Mouse (Mus musculus) midbrain, embryonic 16.5 days (tissue): Measurements from ENCODE around the gene Clstn2. TPM values are rescaled to one million over a fixed set of nuclear protein-coding genes. Genes with fewer than 3 reads are reported as not detected.

Experiments used
- ATAC-seq: fragments of 200-750 bp; cut with Nextera tagmentation; 2 replicates; pipeline ENCODE4 v1.8.0; 2017; ENCODE audit warnings: moderate TSS enrichment
- H3K27ac ChIP-seq: fragments of 300-500 bp; sonication (generic); 2 replicates; pipeline ENCODE4 v1.5.1; 2014; ENCODE audit warnings: mild to moderate bottlenecking, low read length, mixed read lengths
- H3K27me3 ChIP-seq: fragments of 300-500 bp; sonication (generic); 2 replicates; pipeline ENCODE4 v1.6.1; 2014; ENCODE audit warnings: low read depth, low read length, mixed read lengths; ENCODE audit not compliant: control insufficient read depth, insufficient read depth
- H3K36me3 ChIP-seq: fragments of 300-500 bp; sonication (generic); 2 replicates; pipeline ENCODE4 v1.6.1; 2014; ENCODE audit warnings: mild to moderate bottlenecking, low read length, moderate library complexity, mixed read lengths; ENCODE audit not compliant: control insufficient read depth, insufficient read depth
- H3K4me1 ChIP-seq: fragments of 300-500 bp; sonication (generic); 2 replicates; pipeline ENCODE4 v1.6.1; 2014; ENCODE audit warnings: mild to moderate bottlenecking, low read length, mixed read lengths; ENCODE audit not compliant: control insufficient read depth, insufficient read depth
- H3K4me2 ChIP-seq: fragments of 300-500 bp; sonication (generic); 2 replicates; pipeline ENCODE4 v1.6.1; 2014; ENCODE audit warnings: mild to moderate bottlenecking, low read length, mixed read lengths
- H3K4me3 ChIP-seq: fragments of 300-500 bp; sonication (generic); 2 replicates; pipeline ENCODE4 v1.5.1; 2014; ENCODE audit warnings: low read depth, mild to moderate bottlenecking, low read length, moderate library complexity, mixed read lengths
- H3K9ac ChIP-seq: fragments of 300-500 bp; sonication (generic); 2 replicates; pipeline ENCODE4 v1.6.1; 2014; ENCODE audit warnings: low read depth, low read length, mixed read lengths
- H3K9me3 ChIP-seq: fragments of 300-500 bp; sonication (generic); replicated peaks from 2 replicates; pipeline ENCODE4 v1.6.1; 2014; ENCODE audit warnings: mild to moderate bottlenecking, low read length, mixed read lengths; ENCODE audit not compliant: control insufficient read depth, poor library complexity, severe bottlenecking
- WGBS: fragments of 180-500 bp; shearing (Covaris S2); extraction: QIAGEN DNeasy Blood & Tissue Kit; methylation state at CpG from one replicate; pipeline ENCODE4 v1.1.7; 2014; 5-methylcytosine and 5-hydroxymethylcytosine counted together
- polyA plus RNA-seq: library from polyadenylated mRNA; unstranded; fragments of >200 nt; fragmentation: Nextera tagmentation; extraction: Ambion mirVana; gene quantifications from 2 replicates; pipeline ENCODE4 v1.2.1, GENCODE M21; 2015

Clstn2 gene
- polyA plus RNA-seq, 1 experiment from 2014 or later: 10.2 TPM

DNA sequence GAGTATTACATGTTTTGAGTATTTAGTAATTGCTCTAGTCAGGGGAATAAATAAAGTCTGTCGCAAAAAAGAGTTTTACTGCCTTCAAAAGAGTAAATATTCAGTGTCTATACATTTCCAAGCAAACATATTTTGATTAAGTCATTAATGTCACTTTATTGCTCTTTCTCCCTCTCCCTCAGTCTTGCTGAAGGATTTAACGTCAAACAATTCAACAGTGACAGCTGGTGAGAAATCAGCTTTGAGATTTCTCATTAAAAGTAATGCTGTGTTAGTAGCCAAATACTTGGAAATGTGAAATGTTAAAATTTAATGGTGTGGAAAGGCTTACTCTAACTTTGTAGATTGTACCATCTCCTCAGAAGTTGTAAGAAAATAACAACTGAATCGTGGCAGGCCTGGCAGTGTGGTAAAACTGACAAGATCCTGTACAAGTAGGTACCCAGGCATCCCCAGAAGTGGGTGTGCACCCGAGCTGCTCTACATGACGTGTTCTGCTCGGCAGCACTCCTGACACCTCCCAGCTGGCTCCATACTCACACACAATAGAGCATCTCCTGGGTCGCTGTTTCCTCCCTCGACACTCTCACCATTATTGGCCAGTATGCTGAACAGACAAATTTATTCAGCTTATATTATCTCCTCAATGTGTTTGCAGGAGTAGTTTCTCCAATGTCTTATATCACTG lies 165.8 kb downstream of the Clstn2 start:
- Histone ChIP-seq H3K36me3 (no peaks in the 10 kb centered on the region), H3K9me3 (no peaks in the 10 kb centered on the region), H3K27ac (no peak overlapping the region), H3K4me1 (no peaks in the 10 kb centered on the region), H3K27me3 (no peaks in the 10 kb centered on the region; the same call in 1 of the 2 replicates), H3K4me3 (no peak overlapping the region), H3K9ac (no peak overlapping the region), H3K4me2 (no peak overlapping the region)
- WGBS: 44% methylated on average over 8 of the region's 8 CpGs
- ATAC-seq: no peak

DNA sequence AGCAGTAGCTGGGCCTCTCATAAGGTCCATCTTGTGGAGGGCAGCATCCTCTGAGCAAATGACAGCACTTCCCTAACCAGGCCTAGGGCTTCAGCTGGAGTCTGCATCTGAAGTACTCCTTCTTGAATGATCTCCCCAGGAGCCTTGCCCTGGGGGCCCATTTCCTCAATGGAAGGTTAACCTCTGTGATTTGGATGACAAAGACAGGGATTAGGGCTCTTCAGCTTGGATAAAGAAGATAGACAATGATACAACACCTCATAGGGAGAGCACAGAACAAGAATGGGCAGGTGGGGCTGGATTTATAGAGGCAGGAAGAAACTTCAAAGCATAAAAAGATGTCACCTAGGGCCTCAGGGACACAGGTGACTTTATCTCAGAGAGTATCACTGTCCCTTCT lies 180.1 kb downstream of the Clstn2 start:
- Histone ChIP-seq H3K4me3 (no peak overlapping the region), H3K36me3 (no peaks in the 10 kb centered on the region), H3K9ac (no peak overlapping the region), H3K27ac (no peak overlapping the region), H3K27me3 (no peaks in the 10 kb centered on the region), H3K9me3 (no peaks in the 10 kb centered on the region), H3K4me2 (no peak overlapping the region), H3K4me1 (no peaks in the 10 kb centered on the region; the same call in 1 of the 2 replicates)
- no peak for ATAC-seq

DNA sequence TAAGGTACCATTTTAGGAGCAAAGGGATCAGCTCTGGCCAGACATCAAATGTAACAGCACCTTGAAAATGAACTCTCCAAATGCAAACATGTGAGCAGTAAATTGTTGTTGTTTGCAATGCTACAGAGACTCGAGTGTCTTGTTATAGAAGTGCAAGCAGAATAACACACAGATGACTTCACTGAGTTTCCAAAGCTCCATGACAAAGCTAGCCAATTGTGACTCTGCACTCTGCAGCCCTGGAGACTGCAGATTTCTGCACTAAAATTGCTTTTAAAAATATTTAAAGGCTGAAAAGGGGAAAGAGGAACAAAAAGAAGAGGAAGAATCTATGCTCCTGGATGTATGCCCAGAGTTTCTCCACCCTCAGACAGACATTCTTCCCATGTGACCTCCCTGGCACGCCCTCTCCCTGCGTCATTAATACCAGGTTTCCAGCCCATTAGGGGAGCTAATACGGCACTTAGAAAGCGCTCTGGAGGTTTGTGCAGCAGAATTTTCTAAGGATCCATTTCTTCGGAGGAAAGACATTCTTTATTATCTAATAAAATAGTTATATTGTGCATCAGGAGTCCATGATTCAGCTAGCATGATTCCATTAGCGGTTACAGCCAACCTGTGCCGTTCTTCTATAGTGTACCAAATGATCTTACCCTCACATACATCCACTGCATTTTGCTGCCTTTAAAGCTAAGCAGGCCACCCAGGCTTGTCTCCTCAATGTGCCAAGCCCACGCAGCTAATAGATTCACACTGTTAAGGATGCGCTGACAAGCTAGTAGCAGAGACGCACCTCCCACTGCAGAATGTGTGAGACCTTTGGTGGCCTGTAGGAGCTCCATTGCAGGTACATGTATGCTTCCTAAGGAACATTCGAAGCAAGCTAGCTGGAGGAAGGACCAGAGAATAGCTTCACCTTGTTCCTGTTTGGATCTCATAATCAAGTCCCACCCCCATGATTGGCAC lies 184.8 kb downstream of the Clstn2 start:
- H3K27me3 ChIP-seq: no peaks in the 10 kb centered on the region
- H3K27ac ChIP-seq: no peak overlapping the region
- no peak overlapping the region for H3K4me3 ChIP-seq
- H3K9me3 ChIP-seq: no peaks in the 10 kb centered on the region
- H3K9ac ChIP-seq: no peak overlapping the region
- H3K4me2 ChIP-seq: no peak overlapping the region
- WGBS: 74% methylated on average over 12 of the region's 12 CpGs
- no peaks in the 10 kb centered on the region for H3K36me3 ChIP-seq
- H3K4me1 ChIP-seq: no peaks in the 10 kb centered on the region; the same call in 1 of the 2 replicates
- ATAC-seq: no peak

DNA sequence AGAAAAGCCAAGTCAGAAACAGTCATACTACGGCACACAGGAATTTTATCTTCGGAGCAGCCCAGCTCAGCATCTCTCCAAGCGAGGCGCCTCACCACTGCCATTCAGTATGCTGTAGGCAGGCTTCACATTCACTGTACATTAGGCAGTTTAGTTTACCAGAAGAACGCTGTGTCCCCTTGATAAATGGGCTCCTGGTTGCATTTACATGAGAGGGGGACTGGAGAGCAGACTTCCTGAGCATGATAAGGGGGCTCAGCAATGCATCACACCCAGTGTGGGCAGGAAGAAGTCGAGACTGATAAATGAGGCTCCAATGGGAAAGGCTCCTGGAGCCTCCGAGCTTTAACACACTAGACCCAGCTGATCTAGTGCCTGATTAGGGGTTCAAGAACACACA lies 190.9 kb downstream of the Clstn2 start:
- Histone ChIP-seq H3K4me3 (no peak overlapping the region), H3K9me3 (no peaks in the 10 kb centered on the region), H3K4me2 (no peak overlapping the region), H3K27ac (no peak overlapping the region), H3K36me3 (no peaks in the 10 kb centered on the region), H3K9ac (no peak overlapping the region), H3K4me1 (no peaks in the 10 kb centered on the region), H3K27me3 (no peaks in the 10 kb centered on the region)
- WGBS: 93% methylated on average over 7 of the region's 7 CpGs
- ATAC-seq: no peak

GRCm38 (mm10) chr9:97831216-97831615 lies 201.8 kb downstream of the Clstn2 start:
- Histone ChIP-seq H3K9ac (no peak overlapping the region), H3K9me3 (no peaks in the 10 kb centered on the region), H3K27ac (no peak overlapping the region), H3K4me1 (0 out of 2 replicates have a peak, but pooled peaks cover 2% of the 10 kb centered on the region), H3K36me3 (no peaks in the 10 kb centered on the region), H3K4me2 (no peak overlapping the region), H3K27me3 (no peaks in the 10 kb centered on the region), H3K4me3 (no peak overlapping the region)
- ATAC-seq: no peak
- 88% methylated on average over 3 of the region's 3 CpGs for WGBS

GRCm38 (mm10) chr9:97829919-97830318 lies 203.1 kb downstream of the Clstn2 start:
- Histone ChIP-seq H3K27ac (no peak overlapping the region), H3K27me3 (no peaks in the 10 kb centered on the region), H3K9me3 (no peaks in the 10 kb centered on the region), H3K4me3 (no peak overlapping the region), H3K4me2 (no peak overlapping the region), H3K4me1 (0 out of 2 replicates have a peak, but pooled peaks cover 2% of the 10 kb centered on the region), H3K9ac (no peak overlapping the region), H3K36me3 (no peaks in the 10 kb centered on the region)
- WGBS: 87% methylated on average over 2 of the region's 2 CpGs
- ATAC-seq: no peak

DNA sequence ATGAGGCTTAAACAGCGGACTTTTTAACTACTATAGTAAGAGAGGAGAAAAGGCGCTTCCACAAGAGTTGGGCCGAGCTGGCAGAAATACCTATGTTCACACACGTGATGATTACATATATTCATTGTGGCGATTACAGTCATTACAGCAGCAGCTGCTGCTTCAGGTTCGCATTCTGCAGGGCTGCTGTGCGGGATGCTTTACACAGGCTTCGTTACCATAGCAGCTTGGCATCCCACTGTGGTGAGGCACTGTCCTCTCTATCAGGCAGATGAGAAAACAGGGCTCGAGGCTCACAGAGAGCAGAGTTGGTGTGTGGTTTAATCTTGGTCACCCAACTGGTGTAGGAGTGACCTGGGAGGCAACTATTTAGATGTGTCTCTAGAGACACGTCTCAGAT lies 205.3 kb downstream of the Clstn2 start:
- WGBS: 46% methylated on average over 10 of the region's 10 CpGs
- Histone ChIP-seq H3K27me3 (no peaks in the 10 kb centered on the region), H3K36me3 (no peaks in the 10 kb centered on the region), H3K4me3 (no peak overlapping the region), H3K4me2 (no peak overlapping the region), H3K4me1 (peaks cover 2% of the 10 kb centered on the region; the same call in 1 of the 2 replicates), H3K9me3 (no peaks in the 10 kb centered on the region), H3K27ac (no peak overlapping the region), H3K9ac (no peak overlapping the region)
- peak; percentile 70; the same call in 1 of the 2 replicates for ATAC-seq

DNA sequence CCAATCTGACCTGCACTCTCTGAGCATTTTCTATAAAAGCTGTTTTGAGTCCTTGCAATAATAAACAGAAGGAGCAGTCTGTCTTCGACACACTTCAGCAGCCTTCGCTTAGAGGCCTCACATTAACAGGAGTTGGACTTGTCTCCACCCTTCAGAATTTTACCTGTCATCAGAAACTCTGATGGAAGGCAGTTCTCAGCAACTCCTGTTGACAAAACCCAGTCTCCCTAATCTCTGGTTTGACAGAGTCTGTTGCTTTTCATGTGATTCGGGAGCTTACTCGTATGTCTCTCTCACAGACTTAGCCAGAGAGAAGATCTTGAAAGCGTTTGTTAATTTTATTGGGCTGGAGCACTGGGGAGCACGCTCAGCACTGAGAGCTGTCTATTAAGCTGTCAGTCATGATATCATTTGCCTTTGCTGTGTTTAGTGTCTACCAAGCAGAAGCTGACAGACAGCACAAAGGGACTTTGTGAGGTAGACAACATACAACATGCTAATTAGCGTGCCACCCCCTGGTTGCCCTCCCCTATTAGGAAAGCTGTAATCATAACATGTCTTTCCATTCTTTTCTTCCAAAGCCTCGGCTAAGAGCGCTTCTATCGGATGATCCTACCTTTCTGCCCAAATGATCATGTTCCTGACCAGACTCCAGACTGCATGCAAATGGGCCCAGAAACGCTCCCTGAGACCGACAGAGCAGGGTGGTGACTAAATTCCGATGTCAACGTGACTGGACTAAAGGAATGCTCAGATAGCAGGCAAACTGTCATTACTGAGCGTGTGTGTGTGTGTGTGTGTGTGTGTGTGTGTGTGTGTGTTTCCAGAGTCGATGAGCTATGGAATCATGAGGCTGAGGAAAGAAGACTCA lies 206.7 kb downstream of the Clstn2 start:
- Histone ChIP-seq H3K4me1 (peaks cover 2% of the 10 kb centered on the region; the same call in 1 of the 2 replicates), H3K4me3 (no peak overlapping the region), H3K36me3 (no peaks in the 10 kb centered on the region), H3K27ac (no peak overlapping the region), H3K4me2 (no peak overlapping the region), H3K9ac (no peak overlapping the region), H3K9me3 (no peaks in the 10 kb centered on the region), H3K27me3 (no peaks in the 10 kb centered on the region)
- WGBS: 50% methylated on average over 16 of the region's 16 CpGs
- ATAC-seq: no peak; the same call in 1 of the 2 replicates
